Mouse (Mus musculus) myocyte (in vitro differentiated cells): Measurements from ENCODE around the gene Rimklb.

Source experiments
- MAX ChIP-seq: IDR thresholded peaks from one replicate; pipeline ENCODE4 v1.6.1; 2011; ENCODE audit warnings: low read depth, mild to moderate bottlenecking, control low read depth
- MYOD1 ChIP-seq, 3 experiments: IDR thresholded peaks; one replicate each; pipeline ENCODE4 v1.6.1; 2011; ENCODE audit warnings: control low read depth in 2 of 3, low read depth in 2 of 3, mild to moderate bottlenecking in 2 of 3, moderate library complexity in 1 of 3; ENCODE audit not compliant: insufficient read length in 2 of 3, control insufficient read depth in 1 of 3
- POLR2A ChIP-seq: IDR thresholded peaks from one replicate; pipeline ENCODE4 v1.6.1; 2011; ENCODE audit warnings: low read depth, mild to moderate bottlenecking, control low read depth, moderate library complexity; ENCODE audit not compliant: insufficient read length
- POLR2AphosphoS2 ChIP-seq: IDR thresholded peaks from one replicate; pipeline ENCODE4 v1.6.1; 2011; ENCODE audit warnings: low read depth, control low read depth; ENCODE audit not compliant: insufficient read length
- REST ChIP-seq: IDR thresholded peaks from one replicate; pipeline ENCODE4 v1.6.1; 2011; ENCODE audit warnings: mild to moderate bottlenecking, control low read depth, moderate library complexity; ENCODE audit not compliant: insufficient read depth, insufficient read length
- TCF12 ChIP-seq: IDR thresholded peaks from one replicate; pipeline ENCODE4 v1.6.1; 2011; ENCODE audit warnings: mild to moderate bottlenecking, control low read depth; ENCODE audit not compliant: poor library complexity, insufficient read depth, severe bottlenecking

DNA sequence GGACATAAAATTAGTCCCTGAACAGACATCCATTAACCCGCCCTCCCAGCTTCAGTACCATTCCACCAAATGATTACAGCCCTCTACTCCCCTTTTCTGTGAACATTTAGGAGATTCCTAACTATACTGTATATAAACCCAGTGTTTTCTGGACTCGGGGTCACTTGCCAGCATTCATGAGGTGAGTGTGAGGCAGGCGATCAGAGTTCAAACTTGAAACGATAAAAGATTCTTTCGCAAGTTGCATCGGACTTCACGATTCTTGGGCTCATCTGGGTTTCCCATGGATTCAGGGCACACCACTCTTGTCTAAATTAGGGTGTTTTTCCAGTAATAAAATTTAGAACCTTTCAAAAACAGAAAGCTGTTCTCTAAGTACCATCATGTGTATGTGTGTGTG, 71.1 kb downstream of the Rimklb start:
- TF ChIP-seq POLR2A (no peak), POLR2AphosphoS2 (no peak), MAX (no peak), TCF12 (no peak), MYOD1 (IDR thresholded peaks at IDR 0.05; ENCODE audit: control insufficient read depth in 1 of 3, insufficient read length in 2 of 3, low read depth in 2 of 3) (no peak), REST (no peak)
